Mouse (Mus musculus) cortical plate, adult 2 months (tissue): ENCODE results near the gene Zbtb20.

ENCODE experiments used
- CTCF ChIP-seq: fragments of 200-500 bp; IDR thresholded peaks from 2 replicates; pipeline ENCODE4 v1.5.1; 2011; ENCODE audit warnings: mild to moderate bottlenecking, control low read depth, low read length; ENCODE audit not compliant: insufficient read depth; ENCODE audit errors: extremely low read depth
- POLR2A ChIP-seq: fragments of 200-500 bp; IDR thresholded peaks from 2 replicates; pipeline ENCODE4 v1.6.1; 2011; ENCODE audit warnings: mild to moderate bottlenecking, low read length, control low read depth; ENCODE audit not compliant: insufficient read depth; ENCODE audit errors: extremely low read depth

DNA sequence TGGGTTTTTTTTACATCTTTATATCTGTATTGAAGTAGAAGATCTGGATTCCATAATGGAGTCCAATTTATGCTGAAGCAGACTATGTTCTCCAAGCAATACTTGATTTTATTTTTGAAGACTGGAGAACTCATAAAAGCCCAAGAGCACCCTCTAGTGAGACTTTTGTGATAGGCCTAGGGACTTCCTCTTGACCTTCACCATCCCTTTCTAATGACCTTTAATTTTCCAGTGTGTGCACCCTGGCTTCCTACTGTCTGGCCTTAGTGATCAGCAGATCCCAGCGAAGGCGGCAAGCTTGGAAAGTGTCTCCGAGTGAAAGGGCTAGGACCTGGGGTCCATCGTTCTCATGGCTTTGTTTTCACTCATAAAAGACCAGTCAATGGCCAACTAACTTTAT is 292.8 kb downstream of the Zbtb20 start:
- TF ChIP-seq POLR2A (no peak), CTCF (peak; percentile 22; the same call in 1 of the 2 replicates)
